In the genomic region with DNA sequence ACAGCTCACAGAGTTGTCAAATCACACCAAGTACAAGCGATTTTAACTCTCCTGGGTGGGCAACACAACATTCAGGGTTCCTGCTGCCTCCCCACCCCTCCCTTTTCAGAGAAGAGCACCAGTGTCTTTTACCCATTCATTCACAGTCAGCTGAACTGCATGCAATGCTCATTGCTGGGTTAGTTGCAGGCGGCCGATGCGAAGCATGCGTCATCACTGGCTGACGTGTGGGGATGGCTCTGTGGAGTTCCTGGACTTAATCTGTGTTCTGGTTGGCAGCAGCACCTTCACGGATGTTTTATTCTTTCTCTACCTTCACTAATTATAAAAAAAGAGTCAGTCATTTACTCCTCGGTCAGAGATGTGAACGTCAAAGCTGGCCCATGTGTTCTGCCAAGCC, we compare ENCODE assay signal across 22 mouse cellular contexts.
DNase-seq lines count a peak whose midpoint lies in the region; ATAC-seq lines count a peak whose summit lies in the region.
"Had no signal": no experiment of that assay in that cellular context is flagged by ENCODE, and none has a peak within 500 bp of the region (broad histone marks: within the 10 kb centered on the region; RNA-seq: fewer than 3 reads in every experiment).

No protein-coding gene starts in this region.

- H3K27me3 ChIP-seq in midbrain, embryonic 12.5 days, result no peaks in the 10 kb centered on the region
- no peaks in the 10 kb centered on the region for H3K27me3 ChIP-seq in midbrain, embryonic 14.5 days (ENCODE audit: control insufficient read depth, insufficient read depth, low read length)
- no peaks in the 10 kb centered on the region for H3K27me3 ChIP-seq in embryonic facial prominence, embryonic 10.5 days (replicated peaks; ENCODE audit: low read depth, poor library complexity, severe bottlenecking)
- H3K27me3 ChIP-seq: embryonic facial prominence, embryonic 15.5 days; heart, embryonic 12.5 days; hindbrain, embryonic 15.5 days had no signal

- no peak overlapping the region for H3K4me3 ChIP-seq in midbrain, embryonic 12.5 days
- H3K4me3 ChIP-seq in midbrain, embryonic 14.5 days (replicated peaks; ENCODE audit: low read depth, low read length), result no peak overlapping the region
- no peak overlapping the region for H3K4me3 ChIP-seq in embryonic facial prominence, embryonic 10.5 days
- H3K4me3 ChIP-seq: embryonic facial prominence, embryonic 15.5 days; erythroblast, embryonic 14.5 days; heart, embryonic 12.5 days; hindbrain, embryonic 15.5 days had no signal

- H3K36me3 ChIP-seq in midbrain, embryonic 12.5 days, result no peaks in the 10 kb centered on the region
- no peaks in the 10 kb centered on the region for H3K36me3 ChIP-seq in midbrain, embryonic 14.5 days (ENCODE audit: control insufficient read depth, insufficient read depth, low read length)
- H3K36me3 ChIP-seq in embryonic facial prominence, embryonic 10.5 days (replicated peaks), result no peaks in the 10 kb centered on the region
- H3K36me3 ChIP-seq: embryonic facial prominence, embryonic 15.5 days; G1E; heart, embryonic 12.5 days; hindbrain, embryonic 15.5 days had no signal

- no peaks in the 10 kb centered on the region for H3K9me3 ChIP-seq in midbrain, embryonic 12.5 days
- H3K9me3 ChIP-seq in midbrain, embryonic 14.5 days (ENCODE audit: control insufficient read depth, low read length), result no peaks in the 10 kb centered on the region
- H3K9me3 ChIP-seq in embryonic facial prominence, embryonic 10.5 days, result no peaks in the 10 kb centered on the region
- H3K9me3 ChIP-seq: embryonic facial prominence, embryonic 15.5 days; G1E; heart, embryonic 12.5 days; hindbrain, embryonic 15.5 days had no signal

- H3K27ac ChIP-seq in midbrain, embryonic 12.5 days (replicated peaks), result peak overlapping the region; percentile 88
- H3K27ac ChIP-seq in midbrain, embryonic 14.5 days (replicated peaks; ENCODE audit: low read depth, low read length), result no peak overlapping the region
- peak overlapping the region; percentile 19 for H3K27ac ChIP-seq in embryonic facial prominence, embryonic 10.5 days (replicated peaks)
- H3K27ac ChIP-seq: embryonic facial prominence, embryonic 15.5 days; hindbrain, embryonic 15.5 days had no signal

- peak; percentile 13 for DNase-seq in adrenal gland, adult 2 months
- no peak for DNase-seq in adrenal gland, adult 8-10 months
- DNase-seq in frontal cortex, postnatal 36 days (ENCODE audit: low spot score in 2 of 2), result no peak
- no peak for DNase-seq in midbrain, embryonic 14.5 days
- DNase-seq in embryonic facial prominence, embryonic 10.5 days (ENCODE audit: low spot score), result no peak
- DNase-seq in layer of hippocampus, adult 9-10 months (ENCODE audit: low spot score), result no peak
- DNase-seq: adrenal gland, postnatal 14 days; B cell, adult 2 months; cerebellum, adult 2 months; cerebellum, postnatal 10 days; gastrocnemius, postnatal 10 days; heart, adult 18-20 months had no signal

- H3K9ac ChIP-seq in midbrain, embryonic 12.5 days (replicated peaks), result no peak overlapping the region
- no peak overlapping the region for H3K9ac ChIP-seq in midbrain, embryonic 14.5 days (replicated peaks; ENCODE audit: low read length)
- H3K9ac ChIP-seq: embryonic facial prominence, embryonic 15.5 days; heart, embryonic 12.5 days; hindbrain, embryonic 15.5 days had no signal

- H3K4me1 ChIP-seq in midbrain, embryonic 12.5 days, result peaks cover 37% of the 10 kb centered on the region
- H3K4me1 ChIP-seq in midbrain, embryonic 14.5 days (ENCODE audit: control insufficient read depth, insufficient read depth, low read length), result peaks cover 13% of the 10 kb centered on the region
- H3K4me1 ChIP-seq in embryonic facial prominence, embryonic 10.5 days, result peaks cover 65% of the 10 kb centered on the region

- no peak overlapping the region for H3K4me2 ChIP-seq in midbrain, embryonic 12.5 days (replicated peaks)
- no peak overlapping the region for H3K4me2 ChIP-seq in midbrain, embryonic 14.5 days (ENCODE audit: low read length)
- H3K4me2 ChIP-seq: embryonic facial prominence, embryonic 15.5 days; heart, embryonic 12.5 days; hindbrain, embryonic 15.5 days had no signal

- WGBS in midbrain, embryonic 12.5 days, result 36% methylated on average over 9 of the region's 9 CpGs
- 27% methylated on average over 9 of the region's 9 CpGs for WGBS in midbrain, embryonic 14.5 days
- WGBS in embryonic facial prominence, embryonic 10.5 days, result 74% methylated on average over 9 of the region's 9 CpGs

- ATAC-seq in frontal cortex, adult (ENCODE audit: low TSS enrichment), result peak; percentile 90
- no peak for ATAC-seq in midbrain, embryonic 12.5 days (ENCODE audit: low FRiP score, low read depth)
- no peak for ATAC-seq in midbrain, embryonic 14.5 days (ENCODE audit: low FRiP score, low TSS enrichment)
- ATAC-seq: CD4-positive, CD25-positive, alpha-beta regulatory T cell, adult 4 months; inflammation-experienced regulatory T-cells, adult 6 months; intestine, postnatal 0 days had no signal
